ENCODE assay signal across 15 mouse cellular contexts in the genomic region with DNA sequence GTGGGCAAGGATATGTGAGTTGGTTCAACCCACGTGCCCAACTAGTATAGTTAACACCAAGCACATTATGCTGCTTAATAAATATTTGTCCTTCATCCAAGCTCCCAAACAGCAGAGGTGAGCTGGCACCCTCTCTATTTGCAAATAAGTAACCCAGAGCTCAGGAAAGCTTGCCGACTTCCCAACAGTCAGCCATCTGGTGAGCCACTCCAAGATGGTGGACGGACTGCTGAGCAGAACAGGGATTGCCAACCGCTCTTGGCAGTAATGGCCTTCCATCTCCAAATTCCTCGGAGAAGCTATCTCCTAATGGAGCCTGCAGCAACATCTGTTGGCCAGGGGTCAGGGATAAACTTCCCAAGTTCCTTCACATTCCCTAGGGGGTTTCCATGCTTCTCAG.
"Had no signal": no experiment of that assay in that cellular context is flagged by ENCODE, and none has a peak within 500 bp of the region (broad histone marks: within the 10 kb centered on the region; RNA-seq: fewer than 3 reads in every experiment).

No protein-coding gene starts in this region.

- H3K9ac ChIP-seq: limb, embryonic 12.5 days; limb, embryonic 15.5 days; liver, embryonic 12.5 days; liver, embryonic 15.5 days had no signal

- H3K36me3 ChIP-seq: limb, embryonic 12.5 days; limb, embryonic 15.5 days; liver, embryonic 12.5 days; liver, embryonic 15.5 days had no signal

- H3K4me1 ChIP-seq: limb, embryonic 12.5 days; limb, embryonic 15.5 days; liver, embryonic 12.5 days; liver, embryonic 15.5 days had no signal

- H3K27ac ChIP-seq: limb, embryonic 12.5 days; limb, embryonic 15.5 days; liver, embryonic 12.5 days; liver, embryonic 15.5 days; stomach, postnatal 0 days had no signal

- DNase-seq: kidney, postnatal 10 days; left cerebral cortex, postnatal 4 days; lung, adult 2 months; lung, postnatal 14 days; lung, postnatal 4 days; midbrain, embryonic 14.5 days; thymus, adult 2 months; thymus, postnatal 14 days; thymus, postnatal 4 days had no signal

- ATAC-seq: liver, embryonic 12.5 days had no signal

- H3K27me3 ChIP-seq: limb, embryonic 12.5 days; limb, embryonic 15.5 days; liver, embryonic 12.5 days; liver, embryonic 15.5 days had no signal

- H3K9me3 ChIP-seq: limb, embryonic 12.5 days; limb, embryonic 15.5 days; liver, embryonic 15.5 days had no signal

- H3K4me3 ChIP-seq: limb, embryonic 12.5 days; limb, embryonic 15.5 days; liver, embryonic 12.5 days; liver, embryonic 15.5 days had no signal

- H3K4me2 ChIP-seq: limb, embryonic 12.5 days; limb, embryonic 15.5 days; liver, embryonic 12.5 days; liver, embryonic 15.5 days; midbrain, embryonic 11.5 days had no signal
